In the genomic region with DNA sequence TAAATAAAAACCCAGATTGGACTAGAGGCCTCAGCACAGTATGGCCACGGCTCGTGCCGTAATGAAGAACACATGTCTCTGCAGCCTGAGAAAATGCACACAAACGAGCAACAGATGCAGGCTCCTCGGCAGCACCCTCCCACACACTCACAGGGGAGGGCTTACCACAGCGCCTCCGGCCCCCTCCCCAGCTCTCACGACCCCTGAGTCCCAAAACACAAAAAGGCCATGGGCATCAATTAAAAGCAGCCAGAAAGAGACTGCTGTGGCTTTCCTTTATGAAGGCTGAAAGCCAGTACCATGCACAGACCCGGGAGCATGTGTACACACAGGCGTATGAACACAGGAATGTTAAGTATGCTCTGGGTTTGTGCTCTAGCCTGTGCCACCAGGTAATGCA, we compare ENCODE assay signal across 8 mouse cellular contexts.
A peak's percentile ranks its signal among the peaks of the same experiment; 100 is the strongest.
DNase-seq lines count a peak whose midpoint lies in the region; ATAC-seq lines count a peak whose summit lies in the region.
"Had no signal": no experiment of that assay in that cellular context is flagged by ENCODE, and none has a peak within 500 bp of the region (broad histone marks: within the 10 kb centered on the region; RNA-seq: fewer than 3 reads in every experiment).

No protein-coding gene starts in this region.

- no peak overlapping the region for H3K4me2 ChIP-seq in lung, embryonic 15.5 days
- peak overlapping the region; percentile 22; the same call in 1 of the 2 replicates for H3K4me2 ChIP-seq in limb, embryonic 11.5 days (ENCODE audit: low read depth, severe bottlenecking)
- H3K4me2 ChIP-seq in stomach, embryonic 15.5 days = no peak overlapping the region

- peaks cover 84% of the 10 kb centered on the region for H3K4me1 ChIP-seq in lung, embryonic 15.5 days
- peaks cover 91% of the 10 kb centered on the region for H3K4me1 ChIP-seq in forebrain, embryonic 10.5 days
- peaks cover 90% of the 10 kb centered on the region for H3K4me1 ChIP-seq in limb, embryonic 11.5 days (ENCODE audit: control insufficient read depth, insufficient read depth, low read length)
- H3K4me1 ChIP-seq in stomach, embryonic 15.5 days = peaks cover 66% of the 10 kb centered on the region

- peak overlapping the region; percentile 89 for H3K27ac ChIP-seq in lung, embryonic 15.5 days
- H3K27ac ChIP-seq in forebrain, embryonic 10.5 days = peak overlapping the region; percentile 89
- peak overlapping the region; percentile 95 for H3K27ac ChIP-seq in limb, embryonic 11.5 days (replicated peaks; ENCODE audit: low read depth, low read length)
- peak overlapping the region; percentile 95 for H3K27ac ChIP-seq in stomach, embryonic 15.5 days

- no peaks in the 10 kb centered on the region for H3K36me3 ChIP-seq in lung, embryonic 15.5 days
- 0 out of 2 replicates have a peak, but pooled peaks cover 6% of the 10 kb centered on the region for H3K36me3 ChIP-seq in forebrain, embryonic 10.5 days (replicated peaks)
- no peaks in the 10 kb centered on the region for H3K36me3 ChIP-seq in limb, embryonic 11.5 days (ENCODE audit: control insufficient read depth, insufficient read depth, low read length)
- no peaks in the 10 kb centered on the region for H3K36me3 ChIP-seq in stomach, embryonic 15.5 days

- DNase-seq in lung, postnatal 14 days = no peak
- peak; percentile 58 for DNase-seq in forebrain, embryonic 10.5 days (ENCODE audit: extremely low spot score, low spot score)
- DNase-seq in limb, embryonic 11.5 days (ENCODE audit: low spot score) = peak; percentile 89
- DNase-seq in left cerebral cortex, postnatal 10 days (ENCODE audit: extremely low spot score in 1 of 2, low spot score in 2 of 2) = no peak
- DNase-seq: cerebellum, postnatal 25 days had no signal

- H3K4me3 ChIP-seq in lung, embryonic 15.5 days = no peak overlapping the region
- no peak overlapping the region; the same call in 1 of the 2 replicates for H3K4me3 ChIP-seq in forebrain, embryonic 10.5 days
- H3K4me3 ChIP-seq in limb, embryonic 11.5 days (ENCODE audit: low read depth, low read length) = no peak overlapping the region
- no peak overlapping the region for H3K4me3 ChIP-seq in stomach, embryonic 15.5 days (replicated peaks)

- no peaks in the 10 kb centered on the region for H3K27me3 ChIP-seq in lung, embryonic 15.5 days
- no peaks in the 10 kb centered on the region for H3K27me3 ChIP-seq in forebrain, embryonic 10.5 days (ENCODE audit: poor library complexity, severe bottlenecking)
- no peaks in the 10 kb centered on the region for H3K27me3 ChIP-seq in limb, embryonic 11.5 days (ENCODE audit: control insufficient read depth, insufficient read depth, low read length)
- H3K27me3 ChIP-seq in stomach, embryonic 15.5 days (replicated peaks) = no peaks in the 10 kb centered on the region

- no peaks in the 10 kb centered on the region for H3K9me3 ChIP-seq in lung, embryonic 15.5 days
- no peaks in the 10 kb centered on the region for H3K9me3 ChIP-seq in forebrain, embryonic 10.5 days
- no peaks in the 10 kb centered on the region for H3K9me3 ChIP-seq in limb, embryonic 11.5 days (ENCODE audit: control insufficient read depth, low read length)
- no peaks in the 10 kb centered on the region for H3K9me3 ChIP-seq in stomach, embryonic 15.5 days

- intact Hi-C loops in left cerebral cortex, postnatal 10 days (cut with DNase I) = no loop called here

- ATAC-seq in lung, embryonic 15.5 days (ENCODE audit: borderline replicate concordance, extremely low read depth, low FRiP score, low TSS enrichment) = no peak
- ATAC-seq in limb, embryonic 11.5 days (ENCODE audit: insufficient number of reproducible peaks, low FRiP score, low TSS enrichment, low read depth) = peak; percentile 81
- no peak for ATAC-seq in stomach, embryonic 15.5 days (ENCODE audit: insufficient read depth, low FRiP score, low read depth)
- no peak for ATAC-seq in erythroblast, adult 5-6 weeks (replicated peaks; ENCODE audit: low FRiP score, poor library complexity, severe bottlenecking)

- WGBS in lung, embryonic 15.5 days = 16% methylated on average over 10 of the region's 10 CpGs
- 32% methylated on average over 10 of the region's 10 CpGs for WGBS in forebrain, embryonic 10.5 days
- 9% methylated on average over 10 of the region's 10 CpGs for WGBS in limb, embryonic 11.5 days
- WGBS in stomach, embryonic 15.5 days = 26% methylated on average over 10 of the region's 10 CpGs

- no peak overlapping the region for H3K9ac ChIP-seq in lung, embryonic 15.5 days
- peak overlapping the region; percentile 17; the same call in 1 of the 2 replicates for H3K9ac ChIP-seq in limb, embryonic 11.5 days (ENCODE audit: low read length)
- H3K9ac ChIP-seq in stomach, embryonic 15.5 days = no peak overlapping the region

Comparison
In these comparisons a context has a peak if more than half of its experiments do, and no peak if none do; other contexts are left out.
1. DNase-seq: peak in forebrain, embryonic 10.5 days (single experiment) and limb, embryonic 11.5 days (single experiment); none in lung, postnatal 14 days (single experiment) and left cerebral cortex, postnatal 10 days (0 of 2).
2. Peak in every context shown above with its lines, with median percentiles within 50 percentile points of each other: H3K27ac ChIP-seq.